Mouse (Mus musculus) brain, embryonic 14.5 days (tissue): ENCODE measurements around the gene Eps8l1.

Experiments
- CTCF ChIP-seq: fragments of 200-500 bp; IDR thresholded peaks from 2 replicates; pipeline ENCODE4 v1.5.1; 2012; ENCODE audit warnings: inconsistent platforms, mild to moderate bottlenecking, moderate library complexity, borderline replicate concordance; ENCODE audit not compliant: insufficient read depth, insufficient read length; ENCODE audit errors: extremely low read depth
- POLR2A ChIP-seq: fragments of 200-500 bp; IDR thresholded peaks from 2 replicates; pipeline ENCODE4 v1.6.1; 2012; ENCODE audit warnings: mild to moderate bottlenecking, inconsistent platforms, borderline replicate concordance; ENCODE audit not compliant: poor library complexity, insufficient read depth, insufficient read length, severe bottlenecking; ENCODE audit errors: extremely low read depth

DNA sequence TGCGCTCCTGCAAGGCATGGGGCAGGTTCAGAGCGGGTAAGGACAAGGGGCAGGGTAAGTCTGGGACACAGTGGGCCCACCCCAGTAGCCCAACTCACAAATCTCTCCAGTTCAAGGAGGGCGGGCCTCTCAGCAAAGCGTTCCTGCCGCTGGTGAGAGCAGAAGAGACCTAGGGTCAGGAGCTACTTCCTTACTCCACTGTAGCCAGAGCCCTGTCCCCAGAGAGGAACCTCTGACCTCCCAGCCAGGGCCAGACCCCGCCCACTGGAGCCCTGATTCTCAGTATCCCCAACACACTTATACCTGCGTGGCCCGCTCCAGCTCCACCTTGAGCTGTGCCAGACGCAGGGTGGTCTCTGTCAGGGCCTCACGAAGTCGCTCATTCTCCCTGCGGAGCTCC, 21.8 kb downstream of the Eps8l1 start:
- TF ChIP-seq CTCF (no peak), POLR2A (no peak)
